Mouse (Mus musculus): Measurements from ENCODE around the gene Sptbn4.
"Not testable (repeated sequence)": the region's sequence is repeated elsewhere in the genome, so short reads cannot be mapped to it uniquely, and the experiment has no call there.

The Sptbn4 gene

GRCm38 (mm10) chr7:27447419-27448286 lies at the start of gene Sptbn4, which contains the start of gene Blvrb:
Sptbn4 (minus strand) TSS chr7:27447686.
Blvrb (plus strand) TSS chr7:27447978.
- peak; percentile 100 for DNase-seq

- not testable (repeated sequence) for DNase-seq
These were observed 47.3 kb upstream of the Sptbn4 start for GRCm38 (mm10) chr7:27494659-27495367.

- no peak for DNase-seq
These were observed 46.0 kb upstream of the Sptbn4 start for GRCm38 (mm10) chr7:27493450-27493849.

- no peak for DNase-seq
These were observed 45.5 kb upstream of the Sptbn4 start for GRCm38 (mm10) chr7:27493022-27493421.

- peak; percentile 38 for DNase-seq
These were observed 44.4 kb upstream of the Sptbn4 start for GRCm38 (mm10) chr7:27491856-27492255.

GRCm38 (mm10) chr7:27490543-27491329 lies 43.2 kb upstream of the Sptbn4 start:
- DNase-seq = peak; percentile 96

- DNase-seq = no peak
These were observed 42.7 kb upstream of the Sptbn4 start for GRCm38 (mm10) chr7:27490227-27490542.

GRCm38 (mm10) chr7:27489270-27489869 lies 41.9 kb upstream of the Sptbn4 start:
- no peak for DNase-seq

- no peak for DNase-seq
These were observed 40.3 kb upstream of the Sptbn4 start for GRCm38 (mm10) chr7:27487740-27488268.

- DNase-seq = peak; percentile 100
These were observed 39.5 kb upstream of the Sptbn4 start, which contains the start of gene Sertad1 for GRCm38 (mm10) chr7:27486770-27487697. Sertad1 (plus strand) TSS chr7:27486910.

- DNase-seq = peak; percentile 74
These were observed 38.8 kb upstream of the Sptbn4 start for GRCm38 (mm10) chr7:27486102-27486769.

- no peak for DNase-seq
These were observed 36.4 kb upstream of the Sptbn4 start for GRCm38 (mm10) chr7:27483860-27484259.

GRCm38 (mm10) chr7:27481627-27481969 lies 34.1 kb upstream of the Sptbn4 start:
- DNase-seq = peak; percentile 95

GRCm38 (mm10) chr7:27480927-27481626 lies 33.6 kb upstream of the Sptbn4 start:
- peak; percentile 41 for DNase-seq

- peak; percentile 66 for DNase-seq
These were observed 33.0 kb upstream of the Sptbn4 start for GRCm38 (mm10) chr7:27480506-27480905.

- peak; percentile 87 for DNase-seq
These were observed 32.3 kb upstream of the Sptbn4 start for GRCm38 (mm10) chr7:27479750-27480149.

GRCm38 (mm10) chr7:27478561-27478960 lies 31.1 kb upstream of the Sptbn4 start:
- DNase-seq = no peak

- DNase-seq = peak; percentile 75
These were observed 28.7 kb upstream of the Sptbn4 start for GRCm38 (mm10) chr7:27476098-27476635.

GRCm38 (mm10) chr7:27475596-27475995 lies 28.1 kb upstream of the Sptbn4 start:
- DNase-seq = peak; percentile 32

- DNase-seq = peak; percentile 99
These were observed 27.0 kb upstream of the Sptbn4 start for GRCm38 (mm10) chr7:27474490-27474954.
